Mouse (Mus musculus) heart, adult 10 weeks (tissue): ENCODE data around the gene Nt5dc3. TPM values are rescaled to one million over a fixed set of nuclear protein-coding genes. Genes with fewer than 3 reads are reported as not detected.

Experiments used
- polyA plus RNA-seq: library from polyadenylated mRNA; stranded (reverse); fragments of 350-450 nt; fragmentation: Illumina TruSeq; extraction: RNeasy Lipid Tissue Mini Kit (QIAGEN cat#74804); gene quantifications from one replicate; pipeline ENCODE4 v1.2.3, GENCODE M21; 2014; ENCODE audit warnings: low read depth, low replicate concordance

The Nt5dc3 gene
- 30.1 TPM for polyA plus RNA-seq

GRCm38 (mm10) chr10:86778398-86779116, at the start of gene Nt5dc3:
Gene Nt5dc3 (plus strand): TSS chr10:86779005.

GRCm38 (mm10) chr10:86763672-86764071, 15.1 kb upstream of the Nt5dc3 start, which contains the start of gene Gm49358:
Gene Gm49358 (plus strand): TSS chr10:86763972.

Other genes starting within 250 kb of the Nt5dc3 start
- 280 TPM for gene Hsp90b1, start 73.5 kb upstream of the Nt5dc3 start, polyA plus RNA-seq
- gene Ttc41, start 73.2 kb upstream of the Nt5dc3 start, polyA plus RNA-seq, result 2.6 TPM
- gene Gm49358, start 15.0 kb upstream of the Nt5dc3 start, polyA plus RNA-seq, result 4.6 TPM
- 0.68 TPM for gene Stab2, start 229.0 kb downstream of the Nt5dc3 start, polyA plus RNA-seq